Mouse (Mus musculus) lung, embryonic 14.5 days (tissue): ENCODE measurements around the gene Gm26620. TPM values are rescaled to one million over a fixed set of nuclear protein-coding genes. Genes with fewer than 3 reads are reported as not detected.

Experiments used
- ATAC-seq: fragments of 200-750 bp; cut with Nextera tagmentation; 2 replicates; pipeline ENCODE4 v1.8.0; 2017; ENCODE audit warnings: mild to moderate bottlenecking, moderate TSS enrichment, moderate library complexity; ENCODE audit not compliant: insufficient read depth
- DNase-seq: peaks from one replicate; pipeline ENCODE4 v3.0.0-alpha.2; 2015
- H3K27ac ChIP-seq: fragments of 300-500 bp; sonication (generic); 2 replicates; pipeline ENCODE4 v1.5.1; 2014; ENCODE audit warnings: low read depth, mild to moderate bottlenecking, moderate library complexity
- H3K27me3 ChIP-seq: fragments of 300-500 bp; sonication (generic); 2 replicates; pipeline ENCODE4 v1.6.1; 2014; ENCODE audit warnings: low read length, control low read depth; ENCODE audit not compliant: insufficient read depth
- H3K36me3 ChIP-seq: fragments of 300-500 bp; sonication (generic); 2 replicates; pipeline ENCODE4 v1.6.1; 2014; ENCODE audit warnings: control low read depth; ENCODE audit not compliant: insufficient read depth
- H3K4me1 ChIP-seq: fragments of 300-500 bp; sonication (generic); 2 replicates; pipeline ENCODE4 v1.6.1; 2014; ENCODE audit warnings: antibody characterized with exemption, control low read depth; ENCODE audit not compliant: insufficient read depth
- H3K4me2 ChIP-seq: fragments of 300-500 bp; sonication (generic); 2 replicates; pipeline ENCODE4 v1.6.1; 2014; ENCODE audit warnings: mild to moderate bottlenecking
- H3K4me3 ChIP-seq: fragments of 300-500 bp; sonication (generic); 2 replicates; pipeline ENCODE4 v1.5.1; 2014; ENCODE audit warnings: low read depth, low read length
- H3K9ac ChIP-seq: fragments of 300-500 bp; sonication (generic); 2 replicates; pipeline ENCODE4 v1.6.1; 2014
- H3K9me3 ChIP-seq: fragments of 300-500 bp; sonication (generic); 2 replicates; pipeline ENCODE4 v1.6.1; 2016; ENCODE audit warnings: low read depth, low read length, control low read depth
- CTCF ChIP-seq: IDR thresholded peaks from 2 replicates; pipeline ENCODE4 v1.5.1; 2016; ENCODE audit warnings: antibody characterized with exemption, low read depth
- WGBS: fragments of 180-500 bp; shearing (Covaris S2); extraction: QIAGEN DNeasy Blood & Tissue Kit; methylation state at CpG from one replicate; pipeline ENCODE4 v1.1.7; 2014; 5-methylcytosine and 5-hydroxymethylcytosine counted together
- polyA plus RNA-seq: library from polyadenylated mRNA; unstranded; fragments of >200 nt; fragmentation: Nextera tagmentation; extraction: Ambion mirVana; gene quantifications from 2 replicates; pipeline ENCODE4 v1.2.1, GENCODE M21; 2014

The Gm26620 gene
- polyA plus RNA-seq, 1 experiment from 2014 or later = not detected

- 80% methylated on average over 11 of the region's 11 CpGs for WGBS
- H3K27me3 ChIP-seq = peaks cover 21% of the 10 kb centered on the region
- H3K36me3 ChIP-seq = no peaks in the 10 kb centered on the region
- DNase-seq (no peak), ATAC-seq (no peak)
- no peak overlapping the region for H3K4me2 ChIP-seq
- no peak overlapping the region for H3K4me3 ChIP-seq
- H3K9ac ChIP-seq = no peak overlapping the region
- no peak for TF ChIP-seq CTCF
- no peak overlapping the region for H3K27ac ChIP-seq
- H3K4me1 ChIP-seq = peaks cover 7% of the 10 kb centered on the region; the same call in 1 of the 2 replicates
- no peaks in the 10 kb centered on the region for H3K9me3 ChIP-seq
Measured at GRCm38 (mm10) chr1:170911907-170912660, 27.2 kb downstream of the Gm26620 start.

- no peak for TF ChIP-seq CTCF
- DNase-seq (no peak), ATAC-seq (no peak)
- H3K27ac ChIP-seq = no peak within 1 kb of the TSS
- no peaks in the 10 kb centered on the region for H3K36me3 ChIP-seq
- WGBS = 58% methylated on average over 5 of the region's 5 CpGs
- H3K4me1 ChIP-seq = peaks cover 6% of the 10 kb centered on the region; the same call in 1 of the 2 replicates
- H3K4me3 ChIP-seq = no peak within 1 kb of the TSS
- no peak within 1 kb of the TSS for H3K9ac ChIP-seq
- no peak within 1 kb of the TSS for H3K4me2 ChIP-seq
- peaks cover 12% of the 10 kb centered on the region for H3K27me3 ChIP-seq
- H3K9me3 ChIP-seq = no peaks in the 10 kb centered on the region
Measured at GRCm38 (mm10) chr1:170912891-170913615, 28.2 kb downstream of the Gm26620 start, which contains the start of gene Fcrlb. Gene Fcrlb, minus strand, starts transcription at chr1:170912941.

- Histone ChIP-seq H3K9ac (no peak overlapping the region), H3K27ac (no peak overlapping the region), H3K4me3 (no peak overlapping the region), H3K4me1 (no peaks in the 10 kb centered on the region), H3K4me2 (no peak overlapping the region), H3K9me3 (no peaks in the 10 kb centered on the region), H3K36me3 (no peaks in the 10 kb centered on the region), H3K27me3 (no peaks in the 10 kb centered on the region)
- DNase-seq = peak; percentile 32
- TF ChIP-seq CTCF = no peak
- ATAC-seq = 0 out of 2 replicates have a peak, but pooled peaks have one; percentile 28
- 35% methylated on average over 5 of the region's 5 CpGs for WGBS
Measured at GRCm38 (mm10) chr1:170915657-170916056, 30.8 kb downstream of the Gm26620 start.

- ATAC-seq = no peak
- DNase-seq = no peak
- H3K4me3 ChIP-seq = no peak overlapping the region
- H3K4me2 ChIP-seq = no peak overlapping the region
- H3K27ac ChIP-seq = no peak overlapping the region
- H3K27me3 ChIP-seq = no peaks in the 10 kb centered on the region
- no peak for TF ChIP-seq CTCF
- H3K9ac ChIP-seq = no peak overlapping the region
- WGBS = 91% methylated on average over 8 of the region's 8 CpGs
- H3K9me3 ChIP-seq = no peaks in the 10 kb centered on the region
- H3K4me1 ChIP-seq = no peaks in the 10 kb centered on the region
- H3K36me3 ChIP-seq = no peaks in the 10 kb centered on the region
Measured at GRCm38 (mm10) chr1:170919308-170919707, 34.4 kb downstream of the Gm26620 start.

- Histone ChIP-seq H3K27ac (no peak overlapping the region), H3K36me3 (no peaks in the 10 kb centered on the region), H3K27me3 (no peaks in the 10 kb centered on the region), H3K9me3 (no peaks in the 10 kb centered on the region), H3K9ac (no peak overlapping the region), H3K4me3 (no peak overlapping the region), H3K4me2 (no peak overlapping the region), H3K4me1 (no peaks in the 10 kb centered on the region)
- ATAC-seq (no peak), DNase-seq (no peak)
- TF ChIP-seq CTCF = no peak
- WGBS = 67% methylated on average over 6 of the region's 6 CpGs
Measured at GRCm38 (mm10) chr1:170924485-170924884, 39.6 kb downstream of the Gm26620 start.

- no peak for ATAC-seq
- no peak for DNase-seq
- no peak overlapping the region for H3K9ac ChIP-seq
- H3K4me2 ChIP-seq = no peak overlapping the region
- H3K36me3 ChIP-seq = no peaks in the 10 kb centered on the region
- no peak for TF ChIP-seq CTCF
- no peaks in the 10 kb centered on the region for H3K4me1 ChIP-seq
- H3K27ac ChIP-seq = no peak overlapping the region
- H3K4me3 ChIP-seq = no peak overlapping the region
- WGBS = 51% methylated on average over 6 of the region's 6 CpGs
- no peaks in the 10 kb centered on the region for H3K27me3 ChIP-seq
- no peaks in the 10 kb centered on the region for H3K9me3 ChIP-seq
Measured at GRCm38 (mm10) chr1:170926941-170927340, 42.1 kb downstream of the Gm26620 start.

- no peaks in the 10 kb centered on the region for H3K36me3 ChIP-seq
- H3K9me3 ChIP-seq = no peaks in the 10 kb centered on the region
- no peak for TF ChIP-seq CTCF
- no peak within 1 kb of the TSS for H3K9ac ChIP-seq
- no peak within 1 kb of the TSS for H3K27ac ChIP-seq
- DNase-seq (no peak), ATAC-seq (no peak)
- no peak within 1 kb of the TSS for H3K4me3 ChIP-seq
- no peak within 1 kb of the TSS for H3K4me2 ChIP-seq
- 78% methylated on average over 3 of the region's 3 CpGs for WGBS
- no peaks in the 10 kb centered on the region for H3K4me1 ChIP-seq
- no peaks in the 10 kb centered on the region for H3K27me3 ChIP-seq
Measured at GRCm38 (mm10) chr1:170927378-170927777, 42.5 kb downstream of the Gm26620 start, which contains the start of gene Fcrla. Gene Fcrla, minus strand, starts transcription at chr1:170927583.
